Mouse (Mus musculus): ENCODE results near the gene Sass6. TPM values are rescaled to one million over a fixed set of nuclear protein-coding genes. Genes with fewer than 3 reads are reported as not detected.

The Sass6 gene
- total RNA-seq, 1 experiment = 11.6 TPM

DNA sequence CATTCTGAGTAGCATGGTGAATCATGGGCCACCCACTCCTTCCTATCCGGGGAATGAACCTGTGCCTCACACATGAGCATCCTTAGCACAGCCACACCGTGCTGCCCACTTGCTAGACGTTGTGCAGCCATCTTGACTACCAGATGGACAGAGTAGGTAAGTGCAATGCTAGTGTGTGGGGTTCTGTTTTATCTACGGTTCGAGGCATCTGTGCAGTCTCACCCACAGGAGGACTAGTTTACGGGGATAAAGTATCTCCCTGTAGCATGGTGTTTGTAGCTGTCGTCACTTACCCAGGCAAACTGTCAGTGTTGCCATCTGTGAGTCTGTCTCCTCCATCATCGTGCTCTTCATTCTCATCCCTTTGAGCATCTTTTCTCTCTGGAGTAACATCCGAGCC lies 12.6 kb upstream of the Sass6 start:
- Histone ChIP-seq H3K4me1 (ENCODE audit: control insufficient read depth in 2 of 2, insufficient read depth in 2 of 2, low read length in 2 of 2, poor library complexity in 1 of 2) (peaks cover 0 to 1% of the 10 kb centered on the region in 2 experiments; a peak in 1 of 4 replicates), H3K27ac (ENCODE audit: insufficient read depth, low read depth, low read length, poor library complexity, severe bottlenecking) (no peak overlapping the region), H3K9ac (ENCODE audit: insufficient read depth, low read depth, low read length, poor library complexity, severe bottlenecking) (no peak overlapping the region), H3K4me3 (ENCODE audit: insufficient read depth in 1 of 2, low read depth in 1 of 2, low read length in 2 of 2, poor library complexity in 1 of 2, severe bottlenecking in 1 of 2) (no peak overlapping the region), H3K9me3 (ENCODE audit: control insufficient read depth, insufficient read depth, low read depth, low read length) (no peaks in the 10 kb centered on the region), H3K36me3 (ENCODE audit: control insufficient read depth, insufficient read depth, low read length, poor library complexity, severe bottlenecking) (peaks cover 20% of the 10 kb centered on the region)
- in situ Hi-C loops (cut with MboI; ENCODE audit: low sequenced_read_pairs in 2 of 2, unreplicated experiment in 2 of 2) = no loop called here
- TF ChIP-seq ZNF384 (IDR thresholded peaks at IDR 0.05; ENCODE audit: low read depth, low read length) = no peak
- TF ChIP-seq MAFK (IDR thresholded peaks at IDR 0.05; ENCODE audit: insufficient read depth, low read depth, low read length) = no peak
- no peak for TF ChIP-seq CHD2 (IDR thresholded peaks at IDR 0.05; ENCODE audit: low read depth, low read length)
- TF ChIP-seq HCFC1 (IDR thresholded peaks at IDR 0.05; ENCODE audit: borderline replicate concordance, insufficient read depth, low read length) = no peak
- TF ChIP-seq ZC3H11A (IDR thresholded peaks at IDR 0.05; ENCODE audit: borderline replicate concordance, low read depth, low read length) = no peak
- no peak for DNase-seq (ENCODE audit: low read depth, low spot score)

- Histone ChIP-seq H3K36me3 (ENCODE audit: control insufficient read depth, insufficient read depth, low read length, poor library complexity, severe bottlenecking) (peaks cover 12% of the 10 kb centered on the region), H3K4me3 (ENCODE audit: insufficient read depth in 1 of 2, low read depth in 1 of 2, low read length in 2 of 2, poor library complexity in 1 of 2, severe bottlenecking in 1 of 2) (peak overlapping the region; percentile 94 to 98), H3K9me3 (ENCODE audit: control insufficient read depth, insufficient read depth, low read depth, low read length) (no peaks in the 10 kb centered on the region), H3K4me1 (ENCODE audit: control insufficient read depth in 2 of 2, insufficient read depth in 2 of 2, low read length in 2 of 2, poor library complexity in 1 of 2) (peaks cover 0 to 2% of the 10 kb centered on the region in 2 experiments; a peak in 2 of 4 replicates), H3K9ac (ENCODE audit: insufficient read depth, low read depth, low read length, poor library complexity, severe bottlenecking) (peak overlapping the region; percentile 95), H3K27ac (ENCODE audit: insufficient read depth, low read depth, low read length, poor library complexity, severe bottlenecking) (peak overlapping the region; percentile 69)
- in situ Hi-C loops (cut with MboI; ENCODE audit: low sequenced_read_pairs in 2 of 2, unreplicated experiment in 2 of 2) = no loop called here
- peak; percentile 24 for DNase-seq (ENCODE audit: low read depth, low spot score)
- no peak for TF ChIP-seq CHD2 (IDR thresholded peaks at IDR 0.05; ENCODE audit: low read depth, low read length)
- TF ChIP-seq ZNF384 (IDR thresholded peaks at IDR 0.05; ENCODE audit: low read depth, low read length) = no peak
- TF ChIP-seq HCFC1 (IDR thresholded peaks at IDR 0.05; ENCODE audit: borderline replicate concordance, insufficient read depth, low read length) = no peak
- no peak for TF ChIP-seq ZC3H11A (IDR thresholded peaks at IDR 0.05; ENCODE audit: borderline replicate concordance, low read depth, low read length)
- TF ChIP-seq MAFK (IDR thresholded peaks at IDR 0.05; ENCODE audit: insufficient read depth, low read depth, low read length) = no peak
Measured at GRCm38 (mm10) chr3:116594076-116594727, 580 bp upstream of the Sass6 start.

DNA sequence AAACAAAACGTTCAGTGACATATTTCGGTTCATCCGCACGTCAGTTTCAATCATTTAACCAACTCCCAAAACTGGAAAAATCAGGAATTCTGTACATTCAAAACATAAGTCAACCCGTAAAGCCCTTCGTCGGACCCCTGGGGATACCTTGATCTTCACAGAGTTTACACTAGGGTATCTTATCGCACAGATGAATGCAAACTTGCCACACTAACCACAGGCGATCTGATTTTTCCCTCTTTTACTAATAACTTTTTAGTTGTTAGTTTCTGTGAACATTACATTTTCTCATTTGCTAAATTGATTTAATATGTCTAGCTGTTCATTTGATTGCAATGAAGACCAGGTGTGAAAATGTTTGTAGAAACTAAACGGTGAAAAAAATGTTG lies 815 bp downstream of the Sass6 start:
- DNase-seq (ENCODE audit: low read depth, low spot score) = no peak
- in situ Hi-C loops (cut with MboI; ENCODE audit: low sequenced_read_pairs in 2 of 2, unreplicated experiment in 2 of 2) = no loop called here
- Histone ChIP-seq H3K9ac (ENCODE audit: insufficient read depth, low read depth, low read length, poor library complexity, severe bottlenecking) (peak overlapping the region; percentile 92), H3K9me3 (ENCODE audit: control insufficient read depth, insufficient read depth, low read depth, low read length) (no peaks in the 10 kb centered on the region), H3K4me1 (ENCODE audit: control insufficient read depth in 2 of 2, insufficient read depth in 2 of 2, low read length in 2 of 2, poor library complexity in 1 of 2) (peaks cover 0 to 2% of the 10 kb centered on the region in 2 experiments; a peak in 2 of 4 replicates), H3K36me3 (ENCODE audit: control insufficient read depth, insufficient read depth, low read length, poor library complexity, severe bottlenecking) (peaks cover 2% of the 10 kb centered on the region), H3K27ac (ENCODE audit: insufficient read depth, low read depth, low read length, poor library complexity, severe bottlenecking) (no peak overlapping the region), H3K4me3 (ENCODE audit: insufficient read depth in 1 of 2, low read depth in 1 of 2, low read length in 2 of 2, poor library complexity in 1 of 2, severe bottlenecking in 1 of 2) (peak overlapping the region; percentile 94 to 98)
- TF ChIP-seq CHD2 (IDR thresholded peaks at IDR 0.05; ENCODE audit: low read depth, low read length) (no peak), HCFC1 (IDR thresholded peaks at IDR 0.05; ENCODE audit: borderline replicate concordance, insufficient read depth, low read length) (no peak), MAFK (IDR thresholded peaks at IDR 0.05; ENCODE audit: insufficient read depth, low read depth, low read length) (no peak), ZNF384 (IDR thresholded peaks at IDR 0.05; ENCODE audit: low read depth, low read length) (no peak), ZC3H11A (IDR thresholded peaks at IDR 0.05; ENCODE audit: borderline replicate concordance, low read depth, low read length) (no peak)

DNA sequence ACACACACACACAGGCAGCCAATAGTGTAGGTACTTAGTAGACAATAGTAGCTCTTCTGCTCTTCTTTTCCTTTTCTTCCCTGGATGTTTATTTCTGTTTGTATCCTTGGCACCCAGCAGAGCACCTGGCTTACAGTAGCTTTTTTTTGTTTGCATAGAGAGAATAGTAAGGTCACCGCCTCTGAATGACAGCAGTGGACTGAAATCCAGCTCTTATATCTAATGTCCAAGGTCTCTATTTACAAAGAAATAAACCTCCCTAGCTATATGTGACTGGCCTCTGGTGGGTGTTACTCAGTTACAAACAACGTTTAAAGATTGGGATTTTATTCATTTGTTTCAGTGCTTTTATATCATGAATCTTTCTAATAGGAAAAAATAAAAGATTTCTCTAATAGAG lies 4.9 kb downstream of the Sass6 start:
- Histone ChIP-seq H3K4me3 (ENCODE audit: insufficient read depth in 1 of 2, low read depth in 1 of 2, low read length in 2 of 2, poor library complexity in 1 of 2, severe bottlenecking in 1 of 2) (no peak overlapping the region), H3K9ac (ENCODE audit: insufficient read depth, low read depth, low read length, poor library complexity, severe bottlenecking) (no peak overlapping the region), H3K9me3 (ENCODE audit: control insufficient read depth, insufficient read depth, low read depth, low read length) (no peaks in the 10 kb centered on the region), H3K4me1 (ENCODE audit: control insufficient read depth in 2 of 2, insufficient read depth in 2 of 2, low read length in 2 of 2, poor library complexity in 1 of 2) (peaks cover 2 to 3% of the 10 kb centered on the region in 2 experiments; a peak in 2 of 4 replicates), H3K36me3 (ENCODE audit: control insufficient read depth, insufficient read depth, low read length, poor library complexity, severe bottlenecking) (no peaks in the 10 kb centered on the region; the same call in 1 of the 2 replicates), H3K27ac (ENCODE audit: insufficient read depth, low read depth, low read length, poor library complexity, severe bottlenecking) (no peak overlapping the region)
- DNase-seq (ENCODE audit: low read depth, low spot score) = no peak
- TF ChIP-seq ZNF384 (IDR thresholded peaks at IDR 0.05; ENCODE audit: low read depth, low read length) = no peak
- no peak for TF ChIP-seq ZC3H11A (IDR thresholded peaks at IDR 0.05; ENCODE audit: borderline replicate concordance, low read depth, low read length)
- TF ChIP-seq MAFK (IDR thresholded peaks at IDR 0.05; ENCODE audit: insufficient read depth, low read depth, low read length) = no peak
- no peak for TF ChIP-seq CHD2 (IDR thresholded peaks at IDR 0.05; ENCODE audit: low read depth, low read length)
- TF ChIP-seq HCFC1 (IDR thresholded peaks at IDR 0.05; ENCODE audit: borderline replicate concordance, insufficient read depth, low read length) = no peak
- in situ Hi-C loops (cut with MboI; ENCODE audit: low sequenced_read_pairs in 2 of 2, unreplicated experiment in 2 of 2) = no loop called here
